Mouse (Mus musculus) ES-E14 (cell line): ENCODE data around the gene Epha5. TPM values are rescaled to one million over a fixed set of nuclear protein-coding genes. Genes with fewer than 3 reads are reported as not detected.

Source experiments
- DNase-seq: peaks from one replicate; pipeline ENCODE4 v3.0.0-alpha.2; 2013; ENCODE audit warnings: low read depth, low spot score
- H3K27ac ChIP-seq: 2 replicates; pipeline ENCODE4 v1.5.1; 2012; ENCODE audit warnings: low read depth, mild to moderate bottlenecking, low read length, moderate library complexity, mixed read lengths; ENCODE audit not compliant: poor library complexity, insufficient read depth, severe bottlenecking
- H3K36me3 ChIP-seq: 2 replicates; pipeline ENCODE4 v1.6.1; 2012; ENCODE audit warnings: mild to moderate bottlenecking, low read length, moderate library complexity, mixed read lengths; ENCODE audit not compliant: control insufficient read depth, poor library complexity, insufficient read depth, severe bottlenecking
- H3K4me1 ChIP-seq, 2 experiments: fragments of 150-350 bp in 1 of 2; sonication (generic) in 1 of 2; 2 replicates each; pipeline ENCODE4 v1.6.1; 2012; ENCODE audit warnings: low read length in 2 of 2, mild to moderate bottlenecking in 1 of 2, mixed read lengths in 1 of 2; ENCODE audit not compliant: control insufficient read depth in 2 of 2, insufficient read depth in 2 of 2, poor library complexity in 1 of 2
- H3K4me3 ChIP-seq, 2 experiments: fragments of 150-350 bp in 1 of 2; sonication (generic) in 1 of 2; 2 replicates each; pipeline ENCODE4 v1.5.1; 2012; ENCODE audit warnings: low read length in 2 of 2, low read depth in 1 of 2, mild to moderate bottlenecking in 1 of 2, mixed read lengths in 1 of 2; ENCODE audit not compliant: insufficient read depth in 1 of 2, poor library complexity in 1 of 2, severe bottlenecking in 1 of 2
- H3K9ac ChIP-seq: 2 replicates; pipeline ENCODE4 v1.6.1; 2012; ENCODE audit warnings: low read depth, mild to moderate bottlenecking, low read length, mixed read lengths; ENCODE audit not compliant: poor library complexity, insufficient read depth, severe bottlenecking
- H3K9me3 ChIP-seq: fragments of 150-350 bp; sonication (generic); 2 replicates; pipeline ENCODE4 v1.6.1; 2012; ENCODE audit warnings: low read depth, mild to moderate bottlenecking, low read length; ENCODE audit not compliant: control insufficient read depth, insufficient read depth
- CHD2 ChIP-seq: IDR thresholded peaks from 2 replicates; pipeline ENCODE4 v1.6.1; 2014; ENCODE audit warnings: mild to moderate bottlenecking, low read depth, low read length, inconsistent platforms
- HCFC1 ChIP-seq: IDR thresholded peaks from 2 replicates; pipeline ENCODE4 v1.6.1; 2012; ENCODE audit warnings: low read length, inconsistent platforms, borderline replicate concordance; ENCODE audit not compliant: insufficient read depth
- MAFK ChIP-seq: IDR thresholded peaks from 2 replicates; pipeline ENCODE4 v1.6.1; 2014; ENCODE audit warnings: mild to moderate bottlenecking, low read depth, low read length, inconsistent platforms; ENCODE audit not compliant: insufficient read depth
- ZC3H11A ChIP-seq: IDR thresholded peaks from 2 replicates; pipeline ENCODE4 v1.6.1; 2012; ENCODE audit warnings: low read depth, mild to moderate bottlenecking, inconsistent platforms, low read length, borderline replicate concordance
- ZNF384 ChIP-seq: IDR thresholded peaks from 2 replicates; pipeline ENCODE4 v1.6.1; 2012; ENCODE audit warnings: low read depth, low read length, inconsistent platforms
- in situ Hi-C, 2 experiments: fragments of 600-800 bp; cut with MboI; formaldehyde crosslinking; loops; one replicate each; pipeline ENCODE4 v1.15.1; 2025; ENCODE audit warnings: low sequenced_read_pairs in 2 of 2, inconsistent platforms in 1 of 2; ENCODE audit not compliant: unreplicated experiment in 2 of 2
- total RNA-seq: library from RNA; depleted of rRNA; stranded (reverse); fragments of 300-350 nt; gene quantifications from 2 replicates; pipeline ENCODE4 v1.2.3, GENCODE M21; 2012

Gene Epha5
- total RNA-seq, 1 experiment = 0.13 TPM

GRCm38 (mm10) chr5:84334481-84334880 is 82.7 kb downstream of the Epha5 start:
- no peak for DNase-seq
- in situ Hi-C loops = no loop called here
- Histone ChIP-seq H3K27ac (no peak overlapping the region), H3K4me3 (no peak overlapping the region), H3K36me3 (no peaks in the 10 kb centered on the region), H3K9ac (no peak overlapping the region), H3K9me3 (no peaks in the 10 kb centered on the region), H3K4me1 (no peaks in the 10 kb centered on the region)
- no peak for TF ChIP-seq HCFC1
- no peak for TF ChIP-seq CHD2
- no peak for TF ChIP-seq MAFK
- TF ChIP-seq ZC3H11A = no peak
- no peak for TF ChIP-seq ZNF384

GRCm38 (mm10) chr5:84331631-84332030 is 85.6 kb downstream of the Epha5 start:
- Histone ChIP-seq H3K27ac (no peak overlapping the region), H3K4me1 (no peaks in the 10 kb centered on the region), H3K4me3 (no peak overlapping the region), H3K9me3 (no peaks in the 10 kb centered on the region), H3K9ac (no peak overlapping the region), H3K36me3 (no peaks in the 10 kb centered on the region)
- no peak for TF ChIP-seq HCFC1
- no peak for TF ChIP-seq ZNF384
- no peak for TF ChIP-seq ZC3H11A
- no peak for TF ChIP-seq CHD2
- TF ChIP-seq MAFK = no peak
- in situ Hi-C loops = no loop called here
- no peak for DNase-seq

GRCm38 (mm10) chr5:84320553-84320952 is 96.6 kb downstream of the Epha5 start:
- no peaks in the 10 kb centered on the region for H3K36me3 ChIP-seq
- no peak overlapping the region for H3K4me3 ChIP-seq
- TF ChIP-seq MAFK (no peak), HCFC1 (no peak), CHD2 (no peak), ZC3H11A (no peak), ZNF384 (no peak)
- no peak overlapping the region for H3K27ac ChIP-seq
- DNase-seq = no peak
- no peaks in the 10 kb centered on the region for H3K9me3 ChIP-seq
- in situ Hi-C loops = no loop called here
- no peak overlapping the region for H3K9ac ChIP-seq
- no peaks in the 10 kb centered on the region for H3K4me1 ChIP-seq

GRCm38 (mm10) chr5:84320138-84320537 is 97.0 kb downstream of the Epha5 start:
- no peak for TF ChIP-seq ZC3H11A
- TF ChIP-seq CHD2 = no peak
- TF ChIP-seq MAFK = no peak
- TF ChIP-seq HCFC1 = no peak
- no peak for TF ChIP-seq ZNF384
- no peaks in the 10 kb centered on the region for H3K4me1 ChIP-seq
- H3K9ac ChIP-seq = no peak overlapping the region
- H3K4me3 ChIP-seq = no peak overlapping the region
- DNase-seq = no peak
- no peaks in the 10 kb centered on the region for H3K9me3 ChIP-seq
- no peak overlapping the region for H3K27ac ChIP-seq
- in situ Hi-C loops = no loop called here
- H3K36me3 ChIP-seq = no peaks in the 10 kb centered on the region

GRCm38 (mm10) chr5:84318814-84319340 is 98.3 kb downstream of the Epha5 start:
- no peaks in the 10 kb centered on the region for H3K36me3 ChIP-seq
- in situ Hi-C loops = no loop called here
- no peaks in the 10 kb centered on the region for H3K9me3 ChIP-seq
- TF ChIP-seq ZNF384 (no peak), MAFK (no peak), ZC3H11A (no peak), HCFC1 (no peak), CHD2 (no peak)
- no peak for DNase-seq
- H3K4me1 ChIP-seq = no peaks in the 10 kb centered on the region
- no peak overlapping the region for H3K9ac ChIP-seq
- no peak overlapping the region for H3K4me3 ChIP-seq
- no peak overlapping the region for H3K27ac ChIP-seq
